Mouse (Mus musculus) spleen, embryonic (tissue): ENCODE results near the gene 2610318N02Rik.
"Not testable (repeated sequence)": the region's sequence is repeated elsewhere in the genome, so short reads cannot be mapped to it uniquely, and the experiment has no call there.

ENCODE experiments used
- CTCF ChIA-PET: fragments of 350-600 bp; sonication (Branson Sonifier 250); formaldehyde crosslinking; loops from one replicate; lab custom pipeline; 2022; lab: Charles Lee

Gene 2610318N02Rik

GRCm38 (mm10) chr16:17124871-17125520 lies at the start of gene 2610318N02Rik:
TSS of gene 2610318N02Rik (minus strand) at chr16:17125167.
- CTCF ChIA-PET = interaction anchor here (0.6 to 0.7 kb wide), 2 partner anchors 21 to 58 kb away, joined by 3 to 7 read pairs; no protein-coding TSS in a partner anchor

DNA sequence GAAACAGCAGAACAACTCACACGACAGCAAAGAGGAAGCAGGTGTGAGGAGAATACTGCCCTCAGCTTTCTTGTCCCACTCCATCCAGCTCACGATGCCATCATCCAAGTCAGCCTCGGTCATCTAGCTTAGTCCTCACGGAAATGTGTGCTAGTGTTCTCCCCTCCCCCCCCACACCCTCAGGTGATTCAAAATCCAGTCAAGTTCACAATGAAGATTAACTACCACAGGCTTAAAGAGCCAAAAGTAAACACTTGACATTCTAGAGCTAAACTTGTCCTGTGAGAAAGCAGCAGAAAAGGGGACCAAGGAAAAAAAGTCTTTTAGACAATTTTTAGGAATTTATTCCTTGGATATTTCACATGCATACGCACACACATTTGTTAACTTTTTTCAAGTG lies 43.1 kb upstream of the 2610318N02Rik start:
- CTCF ChIA-PET = no interaction called here

GRCm38 (mm10) chr16:17167179-17167578 lies 42.2 kb upstream of the 2610318N02Rik start:
- CTCF ChIA-PET = no interaction called here

GRCm38 (mm10) chr16:17165478-17165877 lies 40.5 kb upstream of the 2610318N02Rik start:
- CTCF ChIA-PET = not testable (repeated sequence)

DNA sequence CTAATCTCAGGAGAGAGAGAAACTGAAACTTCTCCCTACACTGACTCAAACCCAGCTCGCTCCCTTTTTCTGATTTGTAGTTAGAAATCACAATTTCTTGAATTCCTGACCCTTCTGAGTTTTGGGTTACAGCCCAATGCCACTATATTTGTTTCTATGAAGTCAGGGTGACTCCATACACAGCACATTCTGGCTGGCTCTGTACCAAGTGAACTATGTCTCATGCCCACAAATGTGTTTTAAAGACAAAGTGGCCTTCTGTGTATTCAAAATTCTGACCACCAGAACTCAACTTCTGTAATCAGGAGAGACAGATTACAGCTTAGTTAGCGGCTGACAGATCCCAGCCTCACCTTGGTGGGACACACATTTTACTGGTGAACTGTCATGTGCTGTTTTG lies 29.4 kb upstream of the 2610318N02Rik start:
- CTCF ChIA-PET = no interaction called here

DNA sequence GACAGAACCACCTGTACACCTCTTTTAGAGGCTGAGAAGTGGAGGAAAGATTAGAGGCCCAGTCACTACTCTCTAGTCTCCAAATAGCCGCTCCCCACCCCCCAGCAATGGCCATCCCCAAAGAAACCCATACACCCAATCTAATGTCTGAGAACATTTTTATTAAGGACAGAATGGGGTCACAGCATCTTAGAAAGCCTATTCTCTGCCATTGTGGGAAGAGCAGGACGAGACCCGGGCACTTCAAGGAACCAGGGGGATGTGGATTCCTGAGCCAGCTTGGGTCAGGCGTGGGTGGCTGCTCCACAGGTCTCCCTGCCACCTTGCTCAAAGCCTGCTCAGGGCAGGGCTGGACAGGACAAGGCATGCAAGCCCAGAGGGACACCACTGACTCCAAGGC lies 26.9 kb upstream of the 2610318N02Rik start:
- CTCF ChIA-PET = no interaction called here

GRCm38 (mm10) chr16:17150520-17151258 lies 25.7 kb upstream of the 2610318N02Rik start:
- CTCF ChIA-PET = no interaction called here

- CTCF ChIA-PET = no interaction called here
Observed at GRCm38 (mm10) chr16:17148084-17148483, 23.1 kb upstream of the 2610318N02Rik start.

DNA sequence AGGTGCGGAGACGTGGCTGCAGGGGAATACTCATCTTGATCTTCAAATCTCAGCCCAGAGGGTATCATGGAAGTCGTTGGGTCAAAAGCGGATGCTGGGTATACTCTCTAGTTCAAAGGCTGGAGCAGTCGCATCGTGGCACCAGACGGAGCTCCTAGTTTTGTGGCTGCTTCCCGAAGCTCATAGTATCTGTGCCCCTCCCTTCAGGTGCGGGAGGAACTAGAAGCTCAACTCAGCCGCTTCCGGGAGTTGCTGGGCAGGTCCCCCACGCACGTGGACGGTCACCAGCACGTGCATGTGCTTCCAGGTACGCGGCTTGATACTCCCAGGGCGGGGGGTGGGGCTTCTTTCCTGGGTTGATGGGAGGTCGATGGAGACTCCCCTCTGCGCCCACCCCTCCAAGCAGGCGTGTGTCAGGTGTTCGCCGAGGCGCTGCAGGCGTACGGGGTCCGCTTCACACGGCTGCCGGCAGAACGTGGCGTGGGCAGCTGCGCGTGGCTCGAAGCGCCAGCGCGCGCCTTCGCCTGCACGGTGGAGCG lies 22.5 kb upstream of the 2610318N02Rik start:
- CTCF ChIA-PET = interaction anchor here (0.7 kb wide), 1 partner anchor 37 kb away, joined by 3 read pairs; no protein-coding TSS in a partner anchor

DNA sequence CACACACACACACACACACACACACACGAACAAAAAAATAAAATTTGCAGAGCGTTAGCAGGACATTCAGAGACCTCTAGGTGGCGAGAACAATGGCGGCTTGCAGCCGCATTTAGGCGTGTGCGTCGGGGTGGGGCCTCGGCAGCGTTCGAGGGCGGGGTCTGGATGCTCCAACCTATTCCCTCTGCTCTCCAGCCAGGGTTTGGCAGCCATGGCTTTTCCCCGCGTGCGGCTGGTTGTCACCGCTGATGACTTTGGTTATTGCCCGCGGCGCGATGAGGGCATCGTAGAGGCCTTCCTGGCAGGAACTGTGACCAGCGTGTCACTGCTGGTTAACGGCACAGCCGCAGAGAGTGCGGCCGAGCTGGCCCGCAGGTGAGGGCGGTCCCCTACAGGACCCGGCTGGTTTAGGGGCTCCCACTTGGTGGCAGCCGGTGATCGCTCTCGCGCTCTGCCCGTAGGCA lies 21.8 kb upstream of the 2610318N02Rik start, which contains the start of gene Ccdc116:
Gene Ccdc116, minus strand, starts transcription at position 458 of the 464 bp plus-strand sequence.
- CTCF ChIA-PET = no interaction called here

DNA sequence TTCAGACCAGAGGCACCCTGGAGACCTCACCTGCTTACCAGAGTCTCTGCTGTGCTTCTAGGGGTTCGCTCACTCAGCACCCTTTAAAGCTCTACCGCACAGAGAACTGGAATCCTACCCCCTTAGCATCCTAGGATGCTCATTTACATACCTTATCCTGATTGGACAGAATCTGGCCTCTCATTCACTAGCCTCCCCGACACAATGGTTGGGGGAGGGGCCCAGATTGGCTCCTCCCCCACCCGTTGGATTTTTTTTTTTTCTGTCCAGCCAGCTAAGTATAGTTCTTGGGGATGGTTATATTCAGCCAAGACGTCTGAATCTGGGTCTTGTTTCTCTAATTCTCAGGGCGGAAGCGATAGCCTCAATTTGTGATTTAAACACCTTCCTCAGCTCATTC lies 19.4 kb upstream of the 2610318N02Rik start, which contains the start of gene Ydjc:
Gene Ydjc, plus strand, starts transcription at position 283 of the 400 bp plus-strand sequence.
- CTCF ChIA-PET = no interaction called here

- CTCF ChIA-PET = no interaction called here
Observed at GRCm38 (mm10) chr16:17137355-17137754, 12.4 kb upstream of the 2610318N02Rik start.

GRCm38 (mm10) chr16:17132906-17133200 lies 7.9 kb upstream of the 2610318N02Rik start:
- CTCF ChIA-PET = interaction anchor here (0.7 to 1.4 kb wide), 3 partner anchors 13 to 372 kb away, joined by 3 to 5 read pairs (median 4); partner anchors contain the start of gene Ppil2

GRCm38 (mm10) chr16:17132089-17132905 lies 7.3 kb upstream of the 2610318N02Rik start, which contains the start of gene Sdf2l1:
TSS of gene Sdf2l1 (minus strand) at chr16:17132383.
- CTCF ChIA-PET = interaction anchor here (0.7 to 1.4 kb wide), 3 partner anchors 13 to 373 kb away, joined by 3 to 5 read pairs (median 4); partner anchors contain the start of gene Ppil2

DNA sequence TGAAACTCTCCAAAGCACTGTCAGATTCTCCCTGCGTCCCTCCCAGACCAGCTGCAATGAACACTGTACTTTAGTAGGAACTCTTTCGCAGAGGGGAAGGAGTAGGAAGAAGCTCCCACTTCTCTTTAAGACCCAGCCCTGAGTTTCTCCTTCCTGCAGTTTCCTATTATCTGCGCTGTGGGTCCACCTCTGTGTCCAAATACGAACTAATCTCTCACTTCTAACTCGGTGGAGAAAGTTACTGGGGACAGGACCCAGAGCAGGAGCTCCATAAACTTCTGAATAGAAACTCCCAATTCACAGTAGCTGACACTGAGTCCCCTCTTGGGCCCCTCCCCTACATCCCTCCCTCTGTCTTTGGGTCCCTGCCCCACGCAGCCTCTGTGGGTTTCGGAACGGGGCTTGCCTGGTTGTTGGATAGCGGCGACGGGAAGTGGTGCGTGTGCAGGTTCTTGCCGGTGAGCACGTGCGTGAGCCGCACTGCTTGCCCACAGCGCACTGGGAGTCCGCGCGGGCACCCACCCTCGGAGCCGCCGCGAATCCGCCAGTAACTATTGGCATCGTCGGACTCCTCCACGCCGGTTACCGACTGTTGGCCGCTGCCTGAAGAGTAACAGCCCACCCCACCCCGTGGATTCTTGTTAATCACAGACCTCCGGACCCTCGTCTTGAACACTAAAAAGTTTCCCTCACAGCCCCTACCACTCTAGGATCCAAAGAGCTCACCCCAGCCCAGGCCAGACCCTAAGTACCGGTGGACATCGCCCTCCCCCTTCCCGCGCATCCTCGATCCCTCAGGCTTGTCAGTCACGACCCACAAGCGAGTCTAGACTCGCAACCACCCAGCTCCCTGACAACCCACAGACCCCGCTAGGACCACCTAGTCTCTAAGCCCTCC lies 6.5 kb upstream of the 2610318N02Rik start:
- CTCF ChIA-PET = interaction anchor here (0.6 to 1.4 kb wide), 2 partner anchors 14 to 100 kb away, joined by 5 to 12 read pairs; no protein-coding TSS in a partner anchor

GRCm38 (mm10) chr16:17127292-17127691 lies 2.3 kb upstream of the 2610318N02Rik start:
- CTCF ChIA-PET = interaction anchor here (0.6 to 0.9 kb wide), 3 partner anchors 13 to 123 kb away, joined by 3 to 4 read pairs (median 3); no protein-coding TSS in a partner anchor

GRCm38 (mm10) chr16:17124119-17124870 lies 672 bp downstream of the 2610318N02Rik start:
- CTCF ChIA-PET = interaction anchor here (0.6 kb wide), 1 partner anchor 59 kb away, joined by 7 read pairs; no protein-coding TSS in a partner anchor

- CTCF ChIA-PET = no interaction called here
Observed at GRCm38 (mm10) chr16:17121569-17121968, 3.4 kb downstream of the 2610318N02Rik start.

DNA sequence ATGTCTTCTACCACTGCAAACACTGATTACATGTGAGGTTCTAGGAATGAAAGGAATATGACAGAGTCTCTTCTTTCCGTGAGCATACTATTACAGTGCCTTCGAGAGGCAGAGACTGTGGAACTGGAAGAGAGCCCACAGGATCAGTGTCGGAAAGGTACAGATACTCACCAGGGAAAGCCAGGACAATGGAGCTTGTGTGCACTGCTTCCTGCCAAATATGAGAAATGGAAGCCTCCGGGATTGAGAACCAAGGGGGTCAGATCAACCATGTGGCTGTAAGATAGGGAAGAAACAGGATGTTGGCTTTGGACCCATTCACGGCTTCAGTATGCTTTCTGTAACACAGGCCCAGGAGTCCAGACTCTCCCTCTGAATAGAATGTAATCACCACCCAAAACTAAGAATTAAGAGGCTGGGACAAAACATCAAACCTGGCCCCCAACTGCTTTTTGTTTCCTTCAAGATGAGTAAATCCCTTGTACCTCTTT lies 7.6 kb downstream of the 2610318N02Rik start:
- CTCF ChIA-PET = no interaction called here
